Mouse (Mus musculus) MEL-GATA-1-ER (cell line): ENCODE data around the gene Ptpre.
"Not testable (repeated sequence)": the region's sequence is repeated elsewhere in the genome, so short reads cannot be mapped to it uniquely, and the experiment has no call there.

ENCODE experiments used
- DNase-seq: peaks from one replicate; pipeline ENCODE4 v3.0.0-alpha.2; 2012; ENCODE audit warnings: low read depth; ENCODE audit errors: extremely low read depth

Gene Ptpre

GRCm38 (mm10) chr7:135534548-135535189, 2.6 kb upstream of the Ptpre start:
- no peak for DNase-seq

- peak; percentile 91 for DNase-seq
These were observed 1.4 kb upstream of the Ptpre start for GRCm38 (mm10) chr7:135535908-135536307.

- no peak for DNase-seq
These were observed 864 bp downstream of the Ptpre start for GRCm38 (mm10) chr7:135537948-135538741.

GRCm38 (mm10) chr7:135539429-135539828, 2.1 kb downstream of the Ptpre start:
- DNase-seq = no peak

GRCm38 (mm10) chr7:135542235-135542634, 5.0 kb downstream of the Ptpre start:
- DNase-seq = no peak

- no peak for DNase-seq
These were observed 5.8 kb downstream of the Ptpre start for GRCm38 (mm10) chr7:135543033-135543432.

- DNase-seq = no peak
These were observed 7.0 kb downstream of the Ptpre start for GRCm38 (mm10) chr7:135544321-135544720.

GRCm38 (mm10) chr7:135545957-135546356, 8.7 kb downstream of the Ptpre start:
- DNase-seq = no peak

GRCm38 (mm10) chr7:135546530-135546929, 9.2 kb downstream of the Ptpre start:
- DNase-seq = no peak

- no peak for DNase-seq
These were observed 11.2 kb downstream of the Ptpre start for GRCm38 (mm10) chr7:135548434-135548833.

GRCm38 (mm10) chr7:135551547-135551946, 14.3 kb downstream of the Ptpre start:
- DNase-seq = no peak

GRCm38 (mm10) chr7:135553550-135553949, 16.3 kb downstream of the Ptpre start:
- no peak for DNase-seq

- DNase-seq = no peak
These were observed 19.6 kb downstream of the Ptpre start for GRCm38 (mm10) chr7:135556663-135557402.

- no peak for DNase-seq
These were observed 23.0 kb downstream of the Ptpre start for GRCm38 (mm10) chr7:135560280-135560679.

GRCm38 (mm10) chr7:135564022-135564421, 26.7 kb downstream of the Ptpre start:
- DNase-seq = no peak

- no peak for DNase-seq
These were observed 28.7 kb downstream of the Ptpre start for GRCm38 (mm10) chr7:135566013-135566412.

- DNase-seq = no peak
These were observed 30.3 kb downstream of the Ptpre start for GRCm38 (mm10) chr7:135567582-135567981.

GRCm38 (mm10) chr7:135568550-135568949, 31.3 kb downstream of the Ptpre start:
- no peak for DNase-seq

GRCm38 (mm10) chr7:135571392-135571791, 34.1 kb downstream of the Ptpre start:
- no peak for DNase-seq

GRCm38 (mm10) chr7:135571951-135572559, 34.8 kb downstream of the Ptpre start:
- no peak for DNase-seq

GRCm38 (mm10) chr7:135575319-135576069, 38.2 kb downstream of the Ptpre start:
- DNase-seq = not testable (repeated sequence)
